Comparison of ENCODE assay signal across 8 mouse cellular contexts in genomic region chr3:103419761-103420620, GRCm38 (mm10).
A peak's percentile ranks its signal among the peaks of the same experiment; 100 is the strongest.
DNase-seq lines count a peak whose midpoint lies in the region; ATAC-seq and TF ChIP-seq lines count a peak whose summit lies in the region.

No protein-coding gene starts in this region.

- TF ChIP-seq EP300 in heart, postnatal 0 days (IDR thresholded peaks at IDR 0.05; ENCODE audit: low read depth) = no peak

- intact Hi-C loops in gastrocnemius, adult 2 months (cut with DNase I) = no loop called here

- no peaks in the 10 kb centered on the region for H3K9me3 ChIP-seq in embryonic facial prominence, embryonic 11.5 days (replicated peaks; ENCODE audit: control insufficient read depth, low read length)
- H3K9me3 ChIP-seq in heart, postnatal 0 days (replicated peaks; ENCODE audit: control insufficient read depth, low read length) = no peaks in the 10 kb centered on the region

- H3K4me1 ChIP-seq in embryonic facial prominence, embryonic 11.5 days (ENCODE audit: control insufficient read depth, insufficient read depth, low read length) = peaks cover 5% of the 10 kb centered on the region; the same call in 1 of the 2 replicates
- peaks cover 10% of the 10 kb centered on the region; the same call in 1 of the 2 replicates for H3K4me1 ChIP-seq in heart, postnatal 0 days (ENCODE audit: control insufficient read depth, insufficient read depth)

- H3K27me3 ChIP-seq in embryonic facial prominence, embryonic 11.5 days (ENCODE audit: control insufficient read depth, insufficient read depth, low read length) = no peaks in the 10 kb centered on the region
- no peaks in the 10 kb centered on the region for H3K27me3 ChIP-seq in heart, postnatal 0 days (ENCODE audit: control insufficient read depth, insufficient read depth, low read length)

- peak; percentile 14; the same call in 1 of the 2 replicates for TF ChIP-seq CTCF in gastrocnemius, adult 2 months (IDR thresholded peaks at IDR 0.05)
- TF ChIP-seq CTCF in heart, postnatal 0 days (IDR thresholded peaks at IDR 0.05; ENCODE audit: low read depth) = peak; percentile 36

- H3K9ac ChIP-seq in embryonic facial prominence, embryonic 11.5 days (replicated peaks; ENCODE audit: low read length) = no peak overlapping the region
- no peak overlapping the region for H3K9ac ChIP-seq in heart, postnatal 0 days (replicated peaks; ENCODE audit: low read depth, low read length)

- WGBS in embryonic facial prominence, embryonic 11.5 days = 17% methylated on average over 4 of the region's 4 CpGs
- WGBS in heart, postnatal 0 days = 17% methylated on average over 4 of the region's 4 CpGs

- ATAC-seq in embryonic facial prominence, embryonic 11.5 days (replicated peaks; ENCODE audit: insufficient number of reproducible peaks, low FRiP score, low TSS enrichment, low read depth) = peak; percentile 74
- peak; percentile 80 for ATAC-seq in heart, postnatal 0 days (ENCODE audit: insufficient read depth, low read depth)
- no peak for ATAC-seq in frontal cortex, adult (ENCODE audit: low TSS enrichment)

- DNase-seq in gastrocnemius, adult 2 months = peak; percentile 43
- no peak for DNase-seq in gastrocnemius, adult 18-20 months (ENCODE audit: low spot score)
- peak; percentile 71 for DNase-seq in embryonic facial prominence, embryonic 11.5 days (ENCODE audit: low spot score)
- DNase-seq in heart, postnatal 0 days (ENCODE audit: low spot score) = peak; percentile 49
- DNase-seq in kidney, postnatal 10 days = peak; percentile 91
- DNase-seq in naive thymus-derived CD4-positive, alpha-beta T cell, adult 2 months (ENCODE audit: low read depth) = peak; percentile 41
- no peak for DNase-seq in frontal cortex, postnatal 10 days (ENCODE audit: low spot score in 2 of 2)

- peak overlapping the region; percentile 56; the same call in 1 of the 2 replicates for H3K27ac ChIP-seq in gastrocnemius, adult 2 months
- peak overlapping the region; percentile 44 for H3K27ac ChIP-seq in embryonic facial prominence, embryonic 11.5 days (replicated peaks; ENCODE audit: low read depth, low read length)
- H3K27ac ChIP-seq in heart, postnatal 0 days (ENCODE audit: low read depth) = no peak overlapping the region

- H3K36me3 ChIP-seq in embryonic facial prominence, embryonic 11.5 days (replicated peaks; ENCODE audit: control insufficient read depth, insufficient read depth, low read depth, low read length) = no peaks in the 10 kb centered on the region
- H3K36me3 ChIP-seq in heart, postnatal 0 days (replicated peaks; ENCODE audit: control insufficient read depth, insufficient read depth, low read length) = no peaks in the 10 kb centered on the region

- H3K4me2 ChIP-seq in embryonic facial prominence, embryonic 11.5 days (ENCODE audit: low read depth, low read length) = no peak overlapping the region
- H3K4me2 ChIP-seq in heart, postnatal 0 days (ENCODE audit: low read depth, low read length) = no peak overlapping the region

- H3K4me3 ChIP-seq in gastrocnemius, adult 2 months = no peak overlapping the region
- H3K4me3 ChIP-seq in embryonic facial prominence, embryonic 11.5 days (ENCODE audit: low read depth, low read length) = no peak overlapping the region
- no peak overlapping the region for H3K4me3 ChIP-seq in heart, postnatal 0 days (ENCODE audit: low read depth, low read length)

Comparison
In these comparisons a context has a peak if more than half of its experiments do, and no peak if none do; other contexts are left out.
1. DNase-seq: peak in gastrocnemius, adult 2 months (single experiment), embryonic facial prominence, embryonic 11.5 days (single experiment), heart, postnatal 0 days (single experiment), kidney, postnatal 10 days (single experiment) and naive thymus-derived CD4-positive, alpha-beta T cell, adult 2 months (single experiment); none in gastrocnemius, adult 18-20 months (single experiment) and frontal cortex, postnatal 10 days (0 of 2).